Mouse (Mus musculus) hindlimb bud, embryonic 11.5 days (tissue): Measurements from ENCODE around the gene Cmah.

Source experiments
- DNase-seq: peaks from one replicate; pipeline ENCODE4 v3.0.0-alpha.2; 2012; ENCODE audit warnings: low read depth, low spot score; ENCODE audit errors: extremely low spot score

Gene Cmah

DNA sequence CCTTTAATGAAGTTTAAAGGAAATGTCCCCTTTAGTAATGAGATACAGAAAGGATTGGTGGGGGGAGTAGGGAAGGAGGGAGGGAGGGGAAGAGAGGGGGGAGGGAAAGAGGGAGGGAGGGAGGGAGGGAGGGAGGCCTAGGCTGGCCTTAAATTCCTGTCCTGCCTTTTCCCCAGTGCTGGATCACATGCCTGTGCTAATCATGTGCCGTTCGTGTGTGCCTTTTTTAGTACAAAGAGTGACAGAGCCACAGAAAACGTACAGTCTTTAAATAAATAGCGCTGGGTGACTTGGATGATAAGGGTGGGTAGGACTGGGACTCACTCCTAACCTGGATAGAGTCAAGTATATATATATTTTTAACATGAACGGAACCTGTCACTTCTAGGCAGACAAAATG is 150.4 kb downstream of the Cmah start:
- no peak for DNase-seq

DNA sequence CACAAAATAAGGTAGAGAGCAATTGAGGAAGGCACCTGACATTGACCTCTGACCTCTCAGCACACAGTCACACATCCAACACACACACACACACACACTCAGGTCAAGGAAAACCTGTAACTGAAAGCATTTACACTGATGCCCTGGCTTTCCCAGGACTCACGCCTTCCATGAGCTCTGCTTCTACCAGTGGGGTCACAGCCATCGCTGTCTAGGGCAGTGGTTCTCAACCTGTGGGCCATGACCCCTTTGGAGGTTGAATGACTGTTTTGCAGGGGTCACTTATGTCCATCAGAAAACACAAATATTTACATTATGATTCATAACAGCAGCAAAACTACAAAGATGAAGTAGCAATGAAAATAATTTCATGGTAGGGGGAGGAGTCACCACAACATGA is 152.3 kb downstream of the Cmah start:
- DNase-seq: no peak

DNA sequence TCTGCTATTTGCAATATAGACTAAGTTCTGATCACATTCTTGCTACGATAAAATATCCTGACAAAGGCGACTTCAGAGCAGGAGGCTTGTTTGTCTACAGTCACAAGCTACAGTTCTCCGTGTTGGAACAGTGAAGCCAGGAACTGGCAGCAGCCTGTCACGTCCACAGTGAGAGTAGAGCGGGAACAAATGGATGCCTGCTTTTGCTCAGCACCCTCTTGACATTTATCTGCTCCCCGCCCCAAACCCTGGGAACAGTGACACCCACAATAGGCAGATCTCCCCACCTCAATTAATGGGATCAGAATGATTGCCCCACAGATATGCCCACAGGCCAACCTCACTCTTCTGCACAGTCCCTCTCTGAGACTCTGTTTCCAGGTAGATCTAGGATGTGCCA is 153.6 kb downstream of the Cmah start:
- DNase-seq: no peak

DNA sequence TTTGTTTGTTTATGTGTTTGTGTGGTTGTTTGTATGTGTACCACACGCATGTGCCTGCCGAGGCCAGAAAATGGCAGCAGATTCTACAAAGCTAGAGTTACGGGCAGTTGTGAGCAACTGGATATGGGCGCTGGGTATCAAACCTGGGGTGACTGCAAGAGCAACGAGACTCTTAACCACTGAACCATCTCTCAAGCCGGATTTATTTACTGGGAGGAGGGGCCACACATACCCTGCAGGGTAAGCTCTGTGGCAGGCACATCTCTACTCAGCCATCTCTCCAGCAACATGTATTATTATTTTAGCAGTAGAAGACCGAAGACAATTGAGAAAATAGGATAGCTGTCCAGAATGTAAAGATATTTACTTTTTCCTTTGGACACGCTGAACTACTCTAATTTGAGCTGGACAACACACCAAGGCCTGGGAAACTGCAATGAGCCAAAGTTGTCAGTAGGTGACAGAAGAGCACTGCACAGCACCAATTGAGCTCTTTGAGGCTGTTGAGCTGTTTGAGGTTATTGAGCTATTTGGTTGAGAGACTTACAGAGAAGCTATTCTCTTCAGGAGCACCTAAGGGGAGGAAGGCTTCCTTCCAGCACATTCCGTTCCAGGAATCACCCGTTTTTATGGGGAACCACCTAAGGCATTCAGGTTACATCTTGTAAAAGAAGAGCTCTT is 154.6 kb downstream of the Cmah start:
- no peak for DNase-seq

DNA sequence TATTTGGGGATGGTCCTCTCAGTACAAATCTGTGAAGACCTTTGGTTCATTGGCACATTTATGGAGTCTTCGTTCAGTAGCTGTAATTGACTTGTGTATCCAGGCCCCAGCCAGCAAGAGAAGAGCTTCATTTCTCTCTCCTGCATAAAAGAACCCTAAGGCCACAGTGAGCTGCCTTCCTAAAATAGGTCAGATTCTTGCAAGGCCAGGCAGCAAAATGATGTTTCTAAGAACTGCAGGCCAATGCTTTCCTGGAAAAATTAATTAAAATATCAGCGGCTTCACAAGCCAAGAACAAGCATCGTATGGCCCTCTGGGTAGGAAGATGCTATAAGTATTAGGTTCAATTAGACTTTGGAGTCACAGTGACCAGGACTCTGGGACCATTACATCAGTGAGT is 156.5 kb downstream of the Cmah start:
- no peak for DNase-seq

DNA sequence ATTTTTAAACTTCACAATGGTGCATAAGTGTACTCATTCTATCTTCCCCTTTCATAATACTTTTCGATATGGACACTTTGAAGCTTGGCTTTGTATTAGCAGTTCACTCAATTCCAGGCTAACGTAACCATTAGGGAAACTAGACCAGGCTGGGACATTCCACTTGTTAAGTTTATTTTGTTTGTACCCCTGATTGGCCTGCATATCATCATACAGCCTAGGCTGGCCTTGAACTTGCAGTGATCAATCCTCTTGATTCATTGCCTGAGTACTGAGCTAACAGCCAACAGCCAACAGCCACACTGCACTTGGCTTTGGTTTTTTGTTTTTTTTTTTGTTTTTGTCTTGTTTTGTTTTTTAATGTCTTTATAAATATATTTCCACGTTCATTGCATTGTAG is 157.6 kb downstream of the Cmah start:
- no peak for DNase-seq

DNA sequence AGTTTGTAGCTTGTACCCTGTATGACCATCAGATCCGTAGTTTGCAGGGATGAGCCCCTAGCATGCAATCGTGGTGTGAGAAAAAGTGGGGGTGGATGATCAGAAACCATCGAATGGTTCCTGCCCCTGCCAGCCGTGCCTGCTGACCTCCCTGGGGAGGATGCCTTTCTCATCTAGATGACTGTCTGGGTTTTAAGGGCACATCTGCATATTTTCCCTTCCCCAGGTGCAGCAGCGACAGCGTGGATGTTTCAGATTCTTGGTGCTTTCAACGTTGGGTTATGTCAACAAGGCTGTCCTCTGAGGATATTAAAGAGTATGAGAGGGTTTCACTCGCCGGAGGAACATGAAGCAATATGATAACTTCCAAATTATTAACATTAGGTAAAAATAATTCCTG is 158.8 kb downstream of the Cmah start:
- no peak for DNase-seq

DNA sequence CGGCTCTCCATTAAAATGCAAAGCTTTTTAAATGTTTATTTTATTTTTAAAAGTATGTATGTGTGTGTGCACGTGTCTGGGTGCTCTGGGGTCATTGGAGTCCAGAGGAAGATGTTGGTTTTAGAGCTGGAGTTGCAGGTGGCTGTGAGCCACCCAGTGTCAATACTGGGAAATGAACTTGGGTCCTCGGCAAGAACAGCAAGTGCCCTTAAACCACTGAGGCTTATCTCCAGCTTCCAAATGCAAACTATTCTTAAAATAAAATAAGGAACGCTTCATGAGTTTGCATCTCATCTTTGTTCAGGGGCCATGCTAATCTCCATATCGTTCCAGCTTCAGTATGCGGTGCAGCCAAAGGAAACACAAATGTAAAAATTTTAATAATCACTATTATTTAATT is 159.2 kb downstream of the Cmah start:
- DNase-seq: no peak

DNA sequence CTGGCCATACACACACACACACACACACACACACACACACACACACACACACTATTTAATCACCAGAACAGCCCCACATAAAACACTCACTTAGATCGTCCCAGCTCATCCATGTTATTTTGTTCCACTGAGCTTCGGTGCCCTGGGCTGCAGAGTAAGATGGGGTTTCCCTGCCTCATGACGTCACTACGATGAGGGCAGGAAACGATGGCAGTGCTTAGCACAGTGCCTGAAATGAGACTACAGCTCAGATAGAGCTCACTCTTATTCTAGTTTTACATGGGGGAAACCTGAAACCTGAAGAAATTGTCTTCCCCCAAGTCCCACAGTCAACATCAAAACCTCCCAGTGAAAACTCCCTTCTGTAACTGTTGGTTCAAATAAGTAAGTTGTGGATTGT is 159.9 kb downstream of the Cmah start:
- no peak for DNase-seq

DNA sequence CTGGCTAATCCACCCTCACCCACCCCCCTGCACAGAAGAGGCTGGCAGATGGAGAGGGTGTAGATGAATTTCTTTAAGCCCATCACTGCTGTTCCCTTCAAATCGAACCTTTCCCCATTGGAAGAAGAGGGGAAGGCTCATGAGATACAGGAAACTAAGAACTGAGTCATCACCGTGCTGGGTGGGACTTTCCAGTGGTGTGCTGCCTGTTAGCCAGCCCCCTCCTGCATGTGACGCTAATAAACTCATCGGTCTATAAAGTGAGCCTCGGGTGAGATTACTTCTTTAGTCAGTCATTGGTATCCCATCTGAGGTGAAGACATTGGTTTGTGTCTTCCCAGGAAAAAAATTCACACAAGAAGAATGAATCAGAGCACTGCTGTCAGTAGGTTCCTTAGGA is 160.3 kb downstream of the Cmah start:
- no peak for DNase-seq

DNA sequence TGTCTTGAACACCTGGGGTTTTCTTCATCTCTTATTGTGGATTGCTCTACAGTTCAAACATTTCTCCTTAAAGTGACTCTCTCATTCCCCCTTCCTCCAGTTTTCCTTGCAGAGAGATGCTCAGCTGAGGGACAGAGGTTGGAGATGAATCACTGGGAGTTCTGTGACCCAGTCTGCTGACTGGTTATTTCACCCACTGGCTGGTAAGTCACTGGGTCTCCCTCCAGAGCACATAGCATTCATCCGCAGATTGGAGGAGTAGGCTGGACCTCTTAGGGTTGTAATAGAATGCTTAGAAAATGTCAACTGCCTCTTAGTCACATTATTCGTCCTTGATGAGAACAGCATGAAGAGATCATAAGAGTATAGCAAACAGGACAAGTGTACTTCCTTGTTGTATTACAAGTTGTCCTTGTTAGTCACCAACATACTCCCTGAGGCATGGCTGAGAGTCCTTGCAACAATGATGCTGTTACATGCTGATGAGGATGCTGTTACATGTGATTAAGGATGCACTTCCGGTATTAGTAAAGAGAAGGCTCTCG is 161.4 kb downstream of the Cmah start:
- no peak for DNase-seq

DNA sequence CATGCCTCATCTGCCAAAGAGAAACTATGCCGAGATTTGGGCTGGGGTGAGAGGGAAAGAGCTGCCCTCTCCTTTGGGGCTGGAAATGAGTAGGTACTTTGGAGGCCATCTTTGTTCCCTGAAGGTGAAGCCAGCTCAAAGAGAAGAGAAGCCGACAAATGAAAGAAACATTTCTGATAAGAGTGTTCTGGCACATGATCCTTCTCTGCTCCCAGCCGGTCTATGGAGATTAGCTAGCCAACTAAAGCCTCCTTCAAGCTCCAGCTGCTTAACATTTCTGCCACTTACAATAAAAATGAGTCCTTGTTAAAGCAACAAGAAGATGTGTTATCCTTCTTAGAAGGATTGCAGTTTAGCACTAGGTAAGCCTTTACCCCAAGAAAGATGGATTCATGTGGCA is 162.3 kb downstream of the Cmah start:
- DNase-seq: no peak

DNA sequence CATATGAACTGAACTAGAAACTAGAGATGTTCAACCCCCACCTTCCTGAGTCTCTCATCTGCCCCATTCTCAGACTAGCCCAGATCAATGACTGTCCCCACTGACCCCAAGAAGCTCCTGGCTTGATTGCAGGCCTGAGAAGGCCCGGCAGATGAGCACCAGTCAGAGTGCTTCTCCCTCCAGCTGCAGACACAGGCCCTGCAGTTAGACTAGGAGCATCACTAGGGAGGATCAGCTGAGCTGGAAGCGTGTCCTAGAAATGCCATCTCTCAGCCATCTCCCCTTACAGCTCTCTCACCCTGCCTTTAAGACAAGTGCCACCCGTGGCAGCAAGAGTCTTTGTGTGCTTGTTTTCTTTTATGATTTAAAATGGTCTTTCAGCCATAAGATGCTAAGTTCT is 162.8 kb downstream of the Cmah start:
- no peak for DNase-seq

DNA sequence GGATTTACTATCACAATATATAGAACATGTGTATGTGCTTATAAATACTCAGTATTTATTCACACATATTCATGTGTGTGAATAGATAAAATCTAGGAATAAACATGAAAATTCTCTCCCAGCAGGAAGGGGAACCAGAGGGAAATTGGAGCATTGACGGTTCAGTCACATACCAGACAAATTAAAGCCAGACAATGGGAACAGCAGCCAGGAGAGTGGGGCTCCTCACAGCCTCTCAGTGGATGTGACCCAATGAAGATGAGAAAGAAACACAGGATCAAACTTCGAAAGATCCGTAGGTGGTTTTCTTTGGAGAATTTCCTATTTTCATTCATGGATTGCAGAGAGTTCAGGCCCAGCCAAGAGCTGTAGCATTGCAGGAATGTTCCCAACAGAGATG is 163.9 kb downstream of the Cmah start:
- no peak for DNase-seq

DNA sequence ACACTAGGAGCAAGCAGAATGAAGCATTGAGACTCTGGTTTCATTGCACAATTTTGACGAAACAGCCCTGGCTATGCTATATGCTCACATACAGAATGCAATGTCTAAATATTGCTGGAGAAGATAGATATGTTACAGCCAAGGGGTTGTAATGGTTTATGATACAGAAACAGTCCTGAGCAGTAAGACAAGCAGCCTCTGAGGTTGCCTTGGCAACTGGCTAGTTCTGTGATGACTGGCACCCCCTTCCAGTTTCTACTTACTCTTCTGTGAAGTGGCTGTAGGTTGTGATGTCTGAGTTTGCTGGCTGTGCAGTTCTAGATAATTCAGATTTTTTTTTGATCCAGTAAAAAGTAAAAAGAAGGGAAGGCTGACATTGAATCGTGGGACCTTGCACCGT is 166.6 kb downstream of the Cmah start:
- DNase-seq: no peak

DNA sequence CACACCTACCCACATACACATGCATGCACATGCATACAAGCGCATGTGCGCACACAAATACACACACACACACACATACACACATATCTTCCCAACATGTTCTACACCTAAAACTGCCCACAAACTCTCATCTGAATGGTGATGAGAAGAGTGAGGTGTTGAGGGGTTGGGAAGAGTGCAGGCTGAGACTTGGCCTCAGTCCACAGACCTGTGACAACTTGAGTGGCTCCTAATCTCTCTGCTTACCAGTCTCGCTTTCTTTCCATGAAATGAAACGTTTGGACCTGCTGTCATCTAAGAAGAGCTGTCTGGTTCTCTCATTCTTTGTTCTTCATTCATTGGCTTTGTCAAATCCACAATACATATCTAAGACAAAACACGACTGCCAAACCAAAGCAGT is 169.1 kb downstream of the Cmah start:
- no peak for DNase-seq

DNA sequence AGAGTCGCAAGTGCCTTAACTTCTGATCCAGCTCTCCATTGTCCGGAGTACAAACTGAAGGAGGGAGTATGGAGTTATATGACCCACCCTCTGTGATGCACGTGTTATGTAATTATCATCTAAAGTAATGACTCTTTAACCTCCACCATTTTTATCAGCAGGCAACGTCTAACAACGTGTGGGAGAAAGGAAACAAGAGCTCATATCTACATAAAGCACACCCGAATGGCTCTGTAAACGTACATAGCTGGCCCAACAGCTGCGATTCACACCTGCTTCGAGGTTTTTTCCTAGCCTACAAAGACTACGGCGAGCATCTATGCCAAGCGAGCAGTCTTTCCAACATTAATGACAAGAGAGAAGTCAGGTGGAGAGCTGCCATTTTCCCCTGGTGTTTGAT is 169.8 kb downstream of the Cmah start:
- no peak for DNase-seq

DNA sequence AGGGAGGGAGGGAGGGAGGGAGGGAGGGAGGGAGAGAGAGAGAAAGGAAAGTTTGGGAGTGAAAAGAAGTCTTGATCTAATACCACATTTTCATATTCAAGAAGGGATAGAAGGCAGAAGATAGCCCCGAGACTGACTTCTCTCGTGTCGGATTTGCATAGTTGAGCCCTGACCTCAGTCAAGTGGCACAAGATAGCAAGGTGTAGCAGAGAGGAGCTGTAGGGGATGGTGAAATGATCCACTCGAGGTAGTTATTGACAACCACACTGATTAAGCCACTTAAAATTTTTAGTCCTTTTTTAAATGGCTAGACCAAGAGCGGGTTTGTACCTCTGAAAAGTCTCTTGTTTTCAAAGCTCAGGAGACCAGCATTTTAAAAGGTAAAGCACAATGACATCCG is 171.1 kb downstream of the Cmah start:
- no peak for DNase-seq

DNA sequence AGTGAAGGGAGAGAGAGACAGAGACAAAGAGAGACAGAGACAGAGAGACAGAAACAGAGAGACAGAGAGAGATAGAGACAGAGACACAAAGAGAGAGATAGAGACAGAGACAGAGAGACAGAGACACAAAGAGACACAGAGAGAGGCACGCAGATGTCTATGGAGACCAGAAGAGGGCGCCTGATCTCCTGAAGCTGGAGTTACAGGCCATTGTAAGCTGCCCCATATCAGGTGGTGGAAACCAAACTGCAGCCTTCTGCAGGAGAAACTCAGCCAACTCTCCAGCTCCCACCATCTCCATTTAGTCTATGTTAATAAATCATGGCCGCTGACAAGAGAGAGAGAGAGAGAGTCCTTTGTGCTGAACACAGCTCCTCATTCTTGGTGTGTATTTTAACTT is 172.3 kb downstream of the Cmah start:
- no peak for DNase-seq

DNA sequence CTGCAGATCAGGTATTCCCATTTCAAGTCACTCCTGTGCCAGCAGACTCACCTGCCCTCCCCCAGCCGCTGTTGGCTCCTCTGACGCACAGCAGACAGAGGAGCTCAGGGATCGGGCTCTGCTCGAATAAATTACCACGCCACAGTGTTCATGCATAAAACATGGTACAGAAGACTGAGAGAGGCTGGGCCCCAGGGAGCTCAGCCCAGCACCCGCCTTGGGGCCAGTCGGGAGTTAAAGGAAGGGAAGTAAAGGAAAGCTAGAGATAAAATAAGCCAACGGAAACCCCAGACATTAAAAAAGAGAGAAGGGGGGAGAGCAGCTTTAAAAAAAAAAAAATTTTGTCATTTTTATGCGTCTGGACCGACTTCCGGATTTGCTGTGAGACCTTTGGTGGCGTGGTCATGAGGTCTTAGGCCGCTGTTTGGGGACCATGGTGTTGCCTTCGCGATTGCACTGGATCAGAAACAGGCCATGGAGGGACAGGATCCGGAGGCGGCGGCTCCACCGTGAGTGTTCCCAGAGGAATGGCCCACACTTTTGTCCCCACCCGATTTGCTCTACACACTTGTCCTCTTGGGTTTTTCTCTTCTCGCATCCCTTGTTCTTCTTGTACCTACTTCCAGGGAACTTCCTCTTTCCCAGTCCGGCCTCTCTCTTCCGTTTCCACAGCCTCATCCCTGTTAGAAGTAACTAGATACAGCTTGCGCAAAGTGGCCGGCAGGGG is 174.1 kb downstream of the Cmah start:
- DNase-seq: no peak

DNA sequence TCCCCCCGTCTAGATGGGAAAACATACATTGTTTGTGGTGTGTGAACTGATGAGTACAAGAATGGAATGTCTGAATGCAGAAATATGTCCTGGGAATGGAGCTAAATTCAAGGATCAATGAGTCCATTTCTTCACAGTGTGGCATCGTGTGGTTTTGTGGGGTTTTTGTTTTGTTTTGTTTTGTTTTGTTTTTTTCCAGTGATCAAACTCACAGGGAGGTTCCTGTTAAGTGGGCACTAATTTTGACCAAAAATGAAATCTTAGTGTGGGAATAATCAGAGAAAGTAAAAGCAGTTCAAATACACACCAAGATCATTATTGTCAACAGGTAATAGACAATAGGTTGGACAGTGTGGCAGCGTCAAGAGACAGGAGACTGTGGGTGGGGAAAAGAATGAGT is 174.7 kb downstream of the Cmah start:
- no peak for DNase-seq

DNA sequence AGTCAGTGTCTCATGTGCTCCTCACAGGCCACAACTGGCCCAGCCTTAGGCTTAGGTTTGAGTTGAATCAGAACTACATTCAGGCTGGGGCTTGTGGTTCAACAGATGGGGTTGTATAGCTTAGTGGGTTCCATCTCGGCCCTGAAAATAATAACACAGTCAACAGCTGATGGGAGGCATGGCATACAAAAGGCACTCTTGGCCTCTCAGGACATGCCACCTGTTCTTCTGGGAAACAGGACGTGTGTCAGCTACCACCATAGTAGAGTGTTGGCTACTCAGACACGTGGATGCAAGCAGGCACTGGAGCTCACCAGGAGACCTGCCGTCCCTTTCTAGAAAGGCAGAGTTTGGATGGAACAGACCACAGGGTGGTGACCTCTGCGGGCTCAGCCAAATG is 178.6 kb downstream of the Cmah start:
- DNase-seq: no peak

DNA sequence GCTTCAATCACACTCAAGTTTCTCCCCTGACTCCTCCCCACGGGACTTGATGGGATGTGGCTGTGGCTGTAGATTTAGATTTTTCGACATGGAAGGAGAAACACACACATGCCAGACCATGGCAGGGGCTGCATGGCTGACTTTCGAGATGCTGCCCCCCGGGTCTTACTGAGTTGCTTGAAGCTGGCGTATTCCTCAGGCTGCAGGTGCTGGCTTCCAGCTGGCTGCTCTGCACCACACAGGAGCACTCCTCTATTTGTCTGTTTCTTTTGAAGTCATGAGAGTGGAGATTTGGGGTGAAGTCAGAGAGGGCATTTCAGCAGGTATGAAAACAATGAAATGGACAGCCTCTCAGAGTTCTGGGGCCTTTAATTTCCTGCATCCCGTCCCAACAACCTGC is 180.0 kb downstream of the Cmah start:
- DNase-seq: no peak
